Mouse (Mus musculus): ENCODE measurements at regions not wholly inside any gene's neighbourhood (a gene's known extent, or its start where the extent isn't known, plus 50 kb on each side); places are given as distances from the start of the nearest gene placed in this dataset.
A peak's percentile ranks its signal among the peaks of the same experiment; 100 is the strongest.
"Not testable (repeated sequence)": the region's sequence is repeated elsewhere in the genome, so short reads cannot be mapped to it uniquely, and the experiment has no call there.

GRCm38 (mm10) chr10:51397016-51397415, 83.4 kb upstream of the Gm49339 start:
- H3K4me1 ChIP-seq (replicated peaks; ENCODE audit: control insufficient read depth, insufficient read depth, low read length); ATAC-seq (ENCODE audit: low FRiP score); H3K9ac ChIP-seq (ENCODE audit: low read depth, low read length); H3K27ac ChIP-seq (ENCODE audit: low read depth, low read length); H3K4me3 ChIP-seq (ENCODE audit: low read depth, low read length); H3K4me2 ChIP-seq (replicated peaks; ENCODE audit: low read depth, low read length); DNase-seq (ENCODE audit: low spot score); H3K36me3 ChIP-seq (ENCODE audit: control insufficient read depth, insufficient read depth, low read length); H3K9me3 ChIP-seq (ENCODE audit: control insufficient read depth, low read length); H3K27me3 ChIP-seq (ENCODE audit: control insufficient read depth, insufficient read depth, low read length): not testable (repeated sequence)
- 86% methylated on average over 3 of the region's 3 CpGs for WGBS

- H3K4me2 ChIP-seq (replicated peaks; ENCODE audit: low read depth, low read length): no peak overlapping the region
- ATAC-seq (ENCODE audit: low FRiP score) (peak; percentile 80; the same call in 1 of the 2 replicates), DNase-seq (ENCODE audit: low spot score) (peak; percentile 85)
- H3K36me3 ChIP-seq (ENCODE audit: control insufficient read depth, insufficient read depth, low read length): no peaks in the 10 kb centered on the region
- no peaks in the 10 kb centered on the region for H3K4me1 ChIP-seq (replicated peaks; ENCODE audit: control insufficient read depth, insufficient read depth, low read length)
- no peak overlapping the region for H3K27ac ChIP-seq (ENCODE audit: low read depth, low read length)
- WGBS: 10% methylated on average over 9 of the region's 9 CpGs
- H3K27me3 ChIP-seq (ENCODE audit: control insufficient read depth, insufficient read depth, low read length): no peaks in the 10 kb centered on the region
- H3K9ac ChIP-seq (ENCODE audit: low read depth, low read length): no peak overlapping the region
- H3K4me3 ChIP-seq (ENCODE audit: low read depth, low read length): no peak overlapping the region
- no peaks in the 10 kb centered on the region for H3K9me3 ChIP-seq (ENCODE audit: control insufficient read depth, low read length)
These were observed 75.3 kb upstream of the Gm49339 start for GRCm38 (mm10) chr10:51405141-51405540.

- Histone ChIP-seq H3K4me2 (replicated peaks; ENCODE audit: low read depth, low read length) (no peak overlapping the region), H3K27ac (ENCODE audit: low read depth, low read length) (no peak overlapping the region), H3K4me1 (replicated peaks; ENCODE audit: control insufficient read depth, insufficient read depth, low read length) (no peaks in the 10 kb centered on the region), H3K9me3 (ENCODE audit: control insufficient read depth, low read length) (no peaks in the 10 kb centered on the region), H3K9ac (ENCODE audit: low read depth, low read length) (no peak overlapping the region), H3K4me3 (ENCODE audit: low read depth, low read length) (no peak overlapping the region), H3K27me3 (ENCODE audit: control insufficient read depth, insufficient read depth, low read length) (no peaks in the 10 kb centered on the region), H3K36me3 (ENCODE audit: control insufficient read depth, insufficient read depth, low read length) (no peaks in the 10 kb centered on the region)
- DNase-seq (ENCODE audit: low spot score) (no peak), ATAC-seq (ENCODE audit: low FRiP score) (no peak)
These were observed 67.6 kb upstream of the Gm49339 start for GRCm38 (mm10) chr10:51412795-51413194.

DNA sequence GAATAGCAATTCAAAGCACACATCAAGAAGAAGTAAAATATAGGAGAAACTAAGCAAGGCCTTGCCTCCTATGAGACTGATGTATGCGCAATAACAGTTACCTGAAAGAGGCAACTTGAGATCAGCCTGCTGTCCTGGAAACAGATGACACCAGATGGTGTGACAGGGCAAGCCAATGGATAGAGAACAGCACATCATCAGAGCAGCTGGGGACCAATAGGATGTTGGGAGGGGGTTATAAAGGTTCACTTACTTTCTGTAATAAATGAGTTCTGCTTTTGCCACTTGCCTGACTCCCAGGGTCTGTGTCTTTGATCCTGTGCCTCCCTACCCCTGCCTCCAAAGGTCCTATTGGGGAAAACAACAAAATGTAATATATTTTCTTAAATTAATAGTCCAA, 65.9 kb upstream of the Gm49339 start:
- peak; percentile 53; the same call in 1 of the 2 replicates for ATAC-seq (ENCODE audit: low FRiP score)
- Histone ChIP-seq H3K4me2 (replicated peaks; ENCODE audit: low read depth, low read length) (no peak overlapping the region), H3K27me3 (ENCODE audit: control insufficient read depth, insufficient read depth, low read length) (no peaks in the 10 kb centered on the region), H3K9ac (ENCODE audit: low read depth, low read length) (no peak overlapping the region), H3K4me1 (replicated peaks; ENCODE audit: control insufficient read depth, insufficient read depth, low read length) (no peaks in the 10 kb centered on the region), H3K36me3 (ENCODE audit: control insufficient read depth, insufficient read depth, low read length) (no peaks in the 10 kb centered on the region), H3K27ac (ENCODE audit: low read depth, low read length) (no peak overlapping the region), H3K4me3 (ENCODE audit: low read depth, low read length) (no peak overlapping the region), H3K9me3 (ENCODE audit: control insufficient read depth, low read length) (no peaks in the 10 kb centered on the region)
- 77% methylated on average over 1 of the region's 1 CpGs for WGBS
- no peak for DNase-seq (ENCODE audit: low spot score)

DNA sequence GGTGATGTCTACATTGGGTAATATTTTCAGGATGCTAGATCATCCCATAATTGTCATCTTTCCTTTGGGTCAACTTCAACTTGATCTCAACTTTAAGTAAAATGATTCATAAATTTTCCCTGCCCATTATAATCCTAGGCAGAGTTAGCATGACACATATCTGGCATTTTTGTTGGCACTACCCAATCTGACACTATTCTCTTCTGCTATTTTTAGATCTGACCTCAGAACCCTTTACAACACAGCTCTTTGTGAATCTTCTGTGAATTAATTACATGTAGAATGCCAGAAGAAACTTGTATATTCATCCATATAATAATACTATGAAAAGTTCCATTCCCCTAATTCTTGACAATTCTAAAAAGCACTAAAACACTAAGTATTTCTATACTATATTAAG, 63.7 kb upstream of the Gm49339 start:
- Histone ChIP-seq H3K4me2 (replicated peaks; ENCODE audit: low read depth, low read length) (no peak overlapping the region), H3K36me3 (ENCODE audit: control insufficient read depth, insufficient read depth, low read length) (no peaks in the 10 kb centered on the region), H3K4me3 (ENCODE audit: low read depth, low read length) (no peak overlapping the region), H3K9me3 (ENCODE audit: control insufficient read depth, low read length) (no peaks in the 10 kb centered on the region), H3K27ac (ENCODE audit: low read depth, low read length) (no peak overlapping the region), H3K27me3 (ENCODE audit: control insufficient read depth, insufficient read depth, low read length) (no peaks in the 10 kb centered on the region), H3K9ac (ENCODE audit: low read depth, low read length) (no peak overlapping the region), H3K4me1 (replicated peaks; ENCODE audit: control insufficient read depth, insufficient read depth, low read length) (no peaks in the 10 kb centered on the region)
- no peak for ATAC-seq (ENCODE audit: low FRiP score)
- no peak for DNase-seq (ENCODE audit: low spot score)

DNA sequence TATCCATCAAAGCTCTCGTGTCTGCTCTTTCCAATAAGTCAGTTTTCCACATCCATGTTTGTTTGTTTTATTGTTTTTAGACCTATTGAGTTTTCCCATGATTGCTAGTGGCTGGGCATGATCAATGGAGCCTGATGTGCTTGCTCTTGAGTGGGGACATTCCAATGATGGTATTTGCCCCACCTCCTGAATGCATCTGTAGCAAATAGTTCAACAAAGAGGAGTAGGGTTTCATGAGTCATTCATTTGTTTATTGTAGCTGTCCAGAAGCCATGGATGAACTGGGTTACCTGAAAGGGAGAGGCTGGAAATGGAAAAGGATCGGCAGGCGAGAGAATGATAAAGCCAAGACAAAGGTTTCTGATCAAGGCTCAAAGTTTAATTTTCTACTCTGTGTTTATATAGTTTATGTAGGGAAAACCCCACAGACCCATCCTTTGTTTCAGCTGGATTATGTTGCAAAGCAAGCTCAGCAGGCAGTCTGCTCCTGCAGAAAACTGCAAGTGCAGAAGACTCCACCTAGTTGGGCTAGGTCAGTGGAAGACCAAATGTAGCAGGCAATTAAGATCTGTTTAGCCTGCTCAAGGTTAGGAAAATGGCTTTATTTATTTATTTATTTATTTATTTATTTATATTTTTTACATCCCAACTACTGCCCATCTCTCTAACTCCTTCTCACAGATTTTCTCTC, 63.0 kb upstream of the Gm49339 start:
- DNase-seq (ENCODE audit: low spot score) (no peak), ATAC-seq (ENCODE audit: low FRiP score) (no peak)
- no peak overlapping the region for H3K4me2 ChIP-seq (replicated peaks; ENCODE audit: low read depth, low read length)
- no peaks in the 10 kb centered on the region for H3K4me1 ChIP-seq (replicated peaks; ENCODE audit: control insufficient read depth, insufficient read depth, low read length)
- H3K36me3 ChIP-seq (ENCODE audit: control insufficient read depth, insufficient read depth, low read length): no peaks in the 10 kb centered on the region
- H3K27ac ChIP-seq (ENCODE audit: low read depth, low read length): no peak overlapping the region
- H3K9ac ChIP-seq (ENCODE audit: low read depth, low read length): no peak overlapping the region
- H3K9me3 ChIP-seq (ENCODE audit: control insufficient read depth, low read length): no peaks in the 10 kb centered on the region
- H3K27me3 ChIP-seq (ENCODE audit: control insufficient read depth, insufficient read depth, low read length): no peaks in the 10 kb centered on the region
- no peak overlapping the region for H3K4me3 ChIP-seq (ENCODE audit: low read depth, low read length)
- 70% methylated on average over 3 of the region's 3 CpGs for WGBS

DNA sequence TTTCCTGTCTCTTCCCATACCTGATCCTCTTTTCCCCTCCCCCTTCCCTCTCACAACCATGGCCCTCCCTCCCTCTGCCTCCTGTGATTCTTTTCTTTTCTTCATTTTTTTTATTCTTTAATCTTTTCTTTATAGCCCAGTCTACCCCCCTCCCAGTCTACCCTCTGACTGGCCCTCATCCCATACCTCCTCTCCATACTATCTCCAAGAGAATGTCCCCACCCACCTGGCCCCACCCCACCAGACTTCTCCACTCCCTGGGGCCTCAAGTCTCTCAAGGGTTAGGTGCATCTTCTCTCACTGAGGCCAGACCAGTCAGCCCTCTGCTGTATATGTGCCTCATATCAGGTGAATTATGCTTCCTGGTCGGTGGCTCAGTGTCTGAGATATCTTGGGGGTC, 61.9 kb upstream of the Gm49339 start:
- Histone ChIP-seq H3K4me1 (replicated peaks; ENCODE audit: control insufficient read depth, insufficient read depth, low read length) (no peaks in the 10 kb centered on the region), H3K27me3 (ENCODE audit: control insufficient read depth, insufficient read depth, low read length) (no peaks in the 10 kb centered on the region), H3K36me3 (ENCODE audit: control insufficient read depth, insufficient read depth, low read length) (no peaks in the 10 kb centered on the region), H3K4me2 (replicated peaks; ENCODE audit: low read depth, low read length) (no peak overlapping the region), H3K27ac (ENCODE audit: low read depth, low read length) (no peak overlapping the region), H3K9me3 (ENCODE audit: control insufficient read depth, low read length) (no peaks in the 10 kb centered on the region), H3K4me3 (ENCODE audit: low read depth, low read length) (no peak overlapping the region), H3K9ac (ENCODE audit: low read depth, low read length) (no peak overlapping the region)
- 0 out of 2 replicates have a peak, but pooled peaks have one; percentile 36 for ATAC-seq (ENCODE audit: low FRiP score)
- DNase-seq (ENCODE audit: low spot score): no peak
- 90% methylated on average over 1 of the region's 1 CpGs for WGBS

GRCm38 (mm10) chr10:51422501-51422900, 57.9 kb upstream of the Gm49339 start:
- Histone ChIP-seq H3K27ac (ENCODE audit: low read depth, low read length) (no peak overlapping the region), H3K4me3 (ENCODE audit: low read depth, low read length) (no peak overlapping the region), H3K4me1 (replicated peaks; ENCODE audit: control insufficient read depth, insufficient read depth, low read length) (no peaks in the 10 kb centered on the region), H3K9ac (ENCODE audit: low read depth, low read length) (no peak overlapping the region), H3K36me3 (ENCODE audit: control insufficient read depth, insufficient read depth, low read length) (no peaks in the 10 kb centered on the region), H3K9me3 (ENCODE audit: control insufficient read depth, low read length) (no peaks in the 10 kb centered on the region), H3K4me2 (replicated peaks; ENCODE audit: low read depth, low read length) (no peak overlapping the region), H3K27me3 (ENCODE audit: control insufficient read depth, insufficient read depth, low read length) (no peaks in the 10 kb centered on the region)
- ATAC-seq (ENCODE audit: low FRiP score): no peak
- DNase-seq (ENCODE audit: low spot score): no peak
- WGBS: 78% methylated on average over 1 of the region's 1 CpGs
